Mouse (Mus musculus) heart, postnatal 0 days (tissue): ENCODE measurements around the gene Hoxc8.

Source experiments
- CTCF ChIP-seq: IDR thresholded peaks from 2 replicates; pipeline ENCODE4 v1.5.1; 2016; ENCODE audit warnings: antibody characterized with exemption, control low read depth, low read depth
- EP300 ChIP-seq: IDR thresholded peaks from 2 replicates; pipeline ENCODE4 v1.6.1; 2016; ENCODE audit warnings: antibody characterized with exemption, low read depth

GRCm38 (mm10) chr15:102966776-102967311 lies 23.6 kb upstream of the Hoxc8 start, which contains the start of gene Hoxc10:
- TF ChIP-seq CTCF: no peak
- no peak for TF ChIP-seq EP300
